Mouse (Mus musculus) neutrophil, adult 83 days (primary cell): ENCODE data around the gene Gas2l1. TPM values are rescaled to one million over a fixed set of nuclear protein-coding genes. Genes with fewer than 3 reads are reported as not detected.

Experiments used
- total RNA-seq, 2 experiments: library from RNA; stranded (reverse); gene quantifications; one replicate each; pipeline ENCODE4 v1.2.4; 2023

Gene Gas2l1
- total RNA-seq: 1 to 10 TPM; 3.4 to 3.8 TPM

DNA sequence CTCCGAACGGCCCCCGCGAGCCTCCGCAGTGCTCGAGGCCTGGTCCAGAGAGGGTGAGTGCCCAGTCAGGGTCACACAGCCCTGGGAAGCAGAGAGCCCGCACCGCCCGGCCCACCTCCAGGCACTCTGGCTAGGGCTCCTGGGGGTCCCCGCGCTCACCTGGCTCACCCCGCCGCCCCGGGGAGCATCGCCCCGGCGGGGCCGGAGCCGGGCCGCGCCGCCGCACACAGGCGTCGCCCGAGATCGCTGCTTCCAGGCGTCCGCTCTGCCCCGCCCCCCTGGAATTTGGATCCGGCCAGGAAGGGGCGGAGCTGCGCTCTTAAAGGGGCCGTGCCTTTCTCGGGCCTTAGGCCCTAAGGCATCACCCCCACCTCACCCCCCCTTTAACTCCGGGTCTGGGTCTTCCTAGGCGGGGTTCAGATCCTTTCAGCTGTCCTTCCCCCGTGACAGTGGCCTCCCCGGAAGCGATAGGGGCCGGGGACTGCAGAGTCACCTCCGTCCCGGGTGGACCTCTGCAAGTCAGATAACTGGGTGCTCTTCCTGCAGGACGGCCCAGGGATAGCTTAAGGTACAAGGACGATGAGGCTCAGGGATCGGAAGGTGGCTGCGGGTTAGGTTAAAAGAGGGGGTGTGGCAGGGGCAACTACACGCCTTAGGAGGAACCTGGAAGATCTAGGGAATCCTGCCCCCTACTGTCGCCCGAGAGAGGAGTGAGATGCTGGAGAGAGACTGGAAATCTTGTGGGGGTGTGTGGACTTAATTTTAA lies at the start of gene Gas2l1:
Gene Gas2l1, minus strand, starts transcription at position 272 of the 766 bp plus-strand sequence.

DNA sequence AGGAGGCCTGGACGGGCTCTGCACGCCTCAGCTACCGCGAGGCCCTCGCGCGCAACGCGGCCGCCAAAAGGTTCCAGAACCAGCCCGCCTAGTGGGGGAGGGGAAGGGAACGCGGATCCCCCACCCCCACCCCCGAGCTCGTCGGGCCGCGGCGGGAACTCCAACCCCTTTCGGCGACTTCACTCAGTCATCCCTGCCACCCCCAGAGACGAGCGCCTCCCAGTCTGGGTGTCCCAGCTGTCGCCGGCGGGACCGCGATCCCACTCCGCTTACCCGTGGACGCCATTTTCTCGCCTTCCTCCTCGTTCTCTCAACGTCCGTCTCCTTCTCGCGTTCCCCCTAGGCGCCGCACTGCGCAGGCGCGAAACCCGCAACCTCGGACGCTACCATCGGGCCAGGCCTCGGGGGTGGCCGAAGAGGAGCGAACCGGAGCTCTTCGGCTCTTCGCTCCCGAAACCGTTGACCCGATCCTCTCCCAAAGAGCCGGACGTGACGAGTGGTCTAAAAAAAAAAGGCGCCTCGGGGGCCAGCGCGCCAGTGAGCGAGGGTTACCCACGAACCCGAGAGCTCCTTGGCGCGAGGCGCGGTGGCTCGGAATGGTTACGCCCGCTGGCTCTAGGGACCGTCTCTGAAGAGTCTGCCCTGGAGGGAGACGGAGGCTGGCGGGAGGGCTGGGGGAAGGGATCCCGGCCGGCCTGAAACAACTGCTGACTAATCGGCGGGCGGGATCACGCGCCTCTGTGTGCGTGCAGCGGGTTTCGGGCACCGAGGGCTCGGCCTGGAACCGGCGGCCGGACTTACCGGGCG lies 33.8 kb upstream of the Gas2l1 start, which contains the start of the genes Rhbdd3 and Ewsr1:
Gene Rhbdd3, plus strand, starts transcription at position 191 of the 807 bp plus-strand sequence.
Gene Ewsr1, minus strand, starts transcription at position 531 of the 807 bp plus-strand sequence.

DNA sequence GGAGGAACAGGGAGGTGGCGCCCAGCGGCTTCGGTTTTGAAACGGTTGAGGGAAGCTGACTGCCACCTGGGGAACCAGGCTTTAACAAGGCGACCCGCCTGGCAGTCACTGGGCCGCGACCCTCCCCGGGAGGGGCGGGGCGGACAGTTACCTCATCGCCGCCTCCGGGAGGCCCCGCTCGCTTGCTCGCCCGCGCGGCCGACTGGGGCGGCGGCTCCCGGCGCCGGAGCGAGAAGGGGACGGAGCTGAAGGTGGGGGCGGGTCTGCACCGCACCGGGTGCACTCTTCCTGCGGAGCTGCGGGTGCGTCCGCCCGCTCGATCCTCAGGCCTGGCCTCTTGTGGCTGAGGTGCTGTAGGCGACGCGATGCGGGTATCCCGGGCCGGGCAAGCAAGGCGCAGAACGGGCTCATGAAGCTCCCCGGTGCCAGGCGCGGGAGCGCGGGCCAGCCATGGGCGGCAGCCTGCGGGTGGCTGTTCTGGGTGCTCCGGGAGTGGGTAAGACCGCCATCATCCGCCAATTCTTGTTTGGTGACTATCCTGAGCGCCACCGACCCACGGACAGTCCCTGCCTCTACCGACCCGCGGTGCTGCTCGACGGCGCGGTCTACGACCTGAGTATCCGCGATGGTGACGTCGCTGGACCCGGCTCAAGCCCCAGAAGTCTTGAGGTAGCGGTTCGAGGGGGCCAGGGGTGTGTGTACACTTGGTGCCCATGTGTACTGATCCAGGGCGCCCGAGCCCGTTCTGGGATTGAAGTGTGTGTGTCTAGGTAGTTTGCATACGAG lies 7.1 kb downstream of the Gas2l1 start, which contains the start of gene Rasl10a:
Gene Rasl10a, plus strand, starts transcription at position 273 of the 786 bp plus-strand sequence.

Other genes with a start within 250 kb of the Gas2l1 start
- gene Nf2, start 215.8 kb downstream of the Gas2l1 start, total RNA-seq: 10 to 100 TPM; 21.4 to 24.7 TPM
- 1 to 10 TPM; 2.8 to 2.9 TPM for gene Nipsnap1, start 191.4 kb downstream of the Gas2l1 start, total RNA-seq
- 10 to 100 TPM; 17.4 to 18.5 TPM for gene Thoc5, start 170.0 kb downstream of the Gas2l1 start, total RNA-seq
- gene Nefh, start 117.3 kb downstream of the Gas2l1 start, total RNA-seq: under 1 TPM; 0.09 to 0.31 TPM
- 10 to 100 TPM; 42.7 to 60.1 TPM for gene Ap1b1, start 78.5 kb downstream of the Gas2l1 start, total RNA-seq
- under 1 TPM; 0.51 to 0.81 TPM for gene Rasl10a, start 7.2 kb downstream of the Gas2l1 start, total RNA-seq
- 1 to 10 TPM; 7.1 to 7.8 TPM for gene Rhbdd3, start 33.6 kb upstream of the Gas2l1 start, total RNA-seq
- gene Ewsr1, start 33.9 kb upstream of the Gas2l1 start, total RNA-seq: 100 to 1,000 TPM; 312 to 319 TPM
- 1 to 10 TPM; 1.2 to 2.1 TPM for gene Emid1, start 86.9 kb upstream of the Gas2l1 start, total RNA-seq
- 1 to 10 TPM; 5.2 to 6.7 TPM for gene Kremen1, start 196.2 kb upstream of the Gas2l1 start, total RNA-seq